Comparison of ENCODE assay signal across 22 mouse cellular contexts in the genomic region with DNA sequence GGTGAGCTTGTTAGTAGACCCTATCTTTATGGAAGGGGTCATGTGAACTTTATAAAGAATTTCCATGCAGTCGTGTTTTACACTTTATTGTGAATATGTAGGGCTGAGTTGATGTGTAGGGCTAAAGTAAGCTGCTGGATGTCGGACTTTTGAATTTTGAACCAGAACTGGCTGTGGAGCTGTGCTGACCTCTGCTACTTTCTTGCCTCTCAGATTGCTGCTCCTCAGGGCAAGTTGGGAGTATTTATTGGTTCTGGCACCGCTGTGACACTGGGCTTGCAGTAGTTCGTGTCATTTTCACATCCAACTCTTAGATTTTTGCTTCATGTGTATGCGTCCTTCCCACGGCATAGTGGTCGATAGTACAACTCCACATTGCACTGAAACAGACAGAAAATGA. TPM values are rescaled to one million over a fixed set of nuclear protein-coding genes. Genes with fewer than 3 reads are reported as not detected.
DNase-seq lines count a peak whose midpoint lies in the region; ATAC-seq and TF ChIP-seq lines count a peak whose summit lies in the region.
"Had no signal": no experiment of that assay in that cellular context is flagged by ENCODE, and none has a peak within 500 bp of the region (broad histone marks: within the 10 kb centered on the region; RNA-seq: fewer than 3 reads in every experiment).

No protein-coding gene starts in this region.

- H3K9ac ChIP-seq in liver, adult 2 months (ENCODE audit: low read depth, low read length), result no peak overlapping the region
- H3K9ac ChIP-seq in hindbrain, embryonic 13.5 days, result no peak overlapping the region
- H3K9ac ChIP-seq: forebrain, postnatal 0 days; hindbrain, embryonic 12.5 days had no signal

- no peak for DNase-seq in heart, embryonic 10.5 days (ENCODE audit: low spot score)
- DNase-seq in heart, adult 8-10 months (ENCODE audit: low spot score), result no peak
- DNase-seq in liver, adult 2 months (ENCODE audit: extremely low read depth, low read depth, low spot score), result peak; percentile 62
- no peak for DNase-seq in liver
- peak; percentile 30 for DNase-seq in kidney, postnatal 10 days
- DNase-seq in kidney, postnatal 36 days, result peak; percentile 53 to 59
- DNase-seq in adrenal gland, postnatal 25 days, result no peak
- DNase-seq: adrenal gland, postnatal 10 days; cerebellum, adult 11-12 months; cerebellum, adult 8-10 months; cerebellum, postnatal 10 days; forebrain, postnatal 0 days; gastrocnemius, postnatal 25 days; heart, adult 18-20 months had no signal

- peaks cover 20% of the 10 kb centered on the region for H3K79me2 ChIP-seq in liver, adult 2 months (ENCODE audit: control insufficient read depth, insufficient read depth, low read length)

- peaks cover 46% of the 10 kb centered on the region for H3K4me1 ChIP-seq in heart, embryonic 10.5 days
- peaks cover 5% of the 10 kb centered on the region for H3K4me1 ChIP-seq in liver, adult 2 months (ENCODE audit: control insufficient read depth, insufficient read depth, low read length)
- 0 out of 2 replicates have a peak, but pooled peaks cover 2% of the 10 kb centered on the region for H3K4me1 ChIP-seq in hindbrain, embryonic 13.5 days (replicated peaks)

- 87% methylated on average over 7 of the region's 7 CpGs for WGBS in heart, embryonic 10.5 days
- 80% methylated on average over 7 of the region's 7 CpGs for WGBS in liver, adult 2 months
- WGBS in hindbrain, embryonic 13.5 days, result 95% methylated on average over 7 of the region's 7 CpGs

- no peaks in the 10 kb centered on the region for H3K9me3 ChIP-seq in heart, embryonic 10.5 days
- H3K9me3 ChIP-seq in hindbrain, embryonic 13.5 days, result no peaks in the 10 kb centered on the region
- H3K9me3 ChIP-seq: G1E; hindbrain, embryonic 12.5 days had no signal

- H3K36me3 ChIP-seq in heart, embryonic 10.5 days, result peaks cover 7% of the 10 kb centered on the region
- no peaks in the 10 kb centered on the region for H3K36me3 ChIP-seq in liver, adult 2 months (ENCODE audit: control insufficient read depth, insufficient read depth, low read length)
- peaks cover 5% of the 10 kb centered on the region; the same call in 1 of the 2 replicates for H3K36me3 ChIP-seq in hindbrain, embryonic 13.5 days

- ATAC-seq in hindbrain, embryonic 13.5 days (ENCODE audit: low FRiP score), result no peak
- ATAC-seq: forebrain, embryonic 14.5 days; forebrain, postnatal 0 days; hindbrain, embryonic 16.5 days; Patski had no signal

- TF ChIP-seq CTCF in liver, adult 2 months (IDR thresholded peaks at IDR 0.05; ENCODE audit: low read depth, low read length), result no peak

- H3K27ac ChIP-seq in heart, embryonic 10.5 days, result 0 out of 2 replicates have a peak overlapping the region, but pooled peaks have one; percentile 19
- no peak overlapping the region for H3K27ac ChIP-seq in liver, adult 2 months (replicated peaks; ENCODE audit: insufficient read depth, low read depth, low read length)
- H3K27ac ChIP-seq in hindbrain, embryonic 13.5 days, result no peak overlapping the region
- H3K27ac ChIP-seq: hindbrain, embryonic 12.5 days had no signal

- no peaks in the 10 kb centered on the region for H3K27me3 ChIP-seq in heart, embryonic 10.5 days (ENCODE audit: insufficient read depth, poor library complexity, severe bottlenecking)
- no peaks in the 10 kb centered on the region for H3K27me3 ChIP-seq in liver, adult 2 months (ENCODE audit: control insufficient read depth, insufficient read depth, low read length)
- H3K27me3 ChIP-seq in hindbrain, embryonic 13.5 days, result no peaks in the 10 kb centered on the region
- H3K27me3 ChIP-seq: CH12.LX; hindbrain, embryonic 12.5 days; Patski had no signal

- no peak for TF ChIP-seq POLR2A in liver, adult 2 months (IDR thresholded peaks at IDR 0.05; ENCODE audit: extremely low read depth, insufficient read depth, low read length)

- H3K4me2 ChIP-seq in hindbrain, embryonic 13.5 days, result no peak overlapping the region
- H3K4me2 ChIP-seq: heart, embryonic 11.5 days; hindbrain, embryonic 12.5 days had no signal

- H3K4me3 ChIP-seq in heart, embryonic 10.5 days, result no peak overlapping the region
- no peak overlapping the region for H3K4me3 ChIP-seq in liver, adult 2 months (ENCODE audit: insufficient read depth, low read depth, low read length)
- H3K4me3 ChIP-seq in hindbrain, embryonic 13.5 days, result no peak overlapping the region
- H3K4me3 ChIP-seq: hindbrain, embryonic 12.5 days had no signal

RNA-seq across cellular contexts. Expression of gene Sipa1l1, which starts 49.1 kb away (rescaled TPM):
- 35.2 and 37.0 TPM in 2 replicates for polyA plus RNA-seq in heart, embryonic 10.5 days (2016; fragmentation: Nextera tagmentation; extraction: Ambion mirVana)
- 10 to 100 TPM in 1 of 4 experiments, 1 to 10 TPM in 3; 8.3 to 11.1 (median 9.4) TPM for total RNA-seq in heart, adult 8-10 months (2022)
- total RNA-seq in liver, adult 2 months (2014; rRNA removed), result 13.7 and 17.6 TPM in 2 replicates
- 9.7 and 10.3 TPM in 2 replicates for polyA plus RNA-seq in liver, adult 2 months (2012; rRNA removed)
- 30.1 and 30.6 TPM in 2 replicates for total RNA-seq in adrenal gland, postnatal 25 days (2021)
- polyA plus RNA-seq in hindbrain, embryonic 13.5 days (2015; fragmentation: Nextera tagmentation; extraction: Ambion mirVana), result 12.8 and 13.6 TPM in 2 replicates

Comparison
In these comparisons a context has a peak if more than half of its experiments do, and no peak if none do; other contexts are left out.
1. DNase-seq: peak in liver, adult 2 months (single experiment), kidney, postnatal 10 days (single experiment) and kidney, postnatal 36 days (2 of 2); none in heart, embryonic 10.5 days (single experiment), heart, adult 8-10 months (single experiment), liver (single experiment) and adrenal gland, postnatal 25 days (single experiment).